Mouse (Mus musculus) right cerebral cortex, adult 2 months (tissue): ENCODE results near the gene Shank3.

Source experiments
- DNase-seq, 2 experiments: peaks; one replicate each; pipeline ENCODE4 v3.0.0; 2021 to 2022; ENCODE audit warnings: low spot score in 2 of 2

Shank3 gene

DNA sequence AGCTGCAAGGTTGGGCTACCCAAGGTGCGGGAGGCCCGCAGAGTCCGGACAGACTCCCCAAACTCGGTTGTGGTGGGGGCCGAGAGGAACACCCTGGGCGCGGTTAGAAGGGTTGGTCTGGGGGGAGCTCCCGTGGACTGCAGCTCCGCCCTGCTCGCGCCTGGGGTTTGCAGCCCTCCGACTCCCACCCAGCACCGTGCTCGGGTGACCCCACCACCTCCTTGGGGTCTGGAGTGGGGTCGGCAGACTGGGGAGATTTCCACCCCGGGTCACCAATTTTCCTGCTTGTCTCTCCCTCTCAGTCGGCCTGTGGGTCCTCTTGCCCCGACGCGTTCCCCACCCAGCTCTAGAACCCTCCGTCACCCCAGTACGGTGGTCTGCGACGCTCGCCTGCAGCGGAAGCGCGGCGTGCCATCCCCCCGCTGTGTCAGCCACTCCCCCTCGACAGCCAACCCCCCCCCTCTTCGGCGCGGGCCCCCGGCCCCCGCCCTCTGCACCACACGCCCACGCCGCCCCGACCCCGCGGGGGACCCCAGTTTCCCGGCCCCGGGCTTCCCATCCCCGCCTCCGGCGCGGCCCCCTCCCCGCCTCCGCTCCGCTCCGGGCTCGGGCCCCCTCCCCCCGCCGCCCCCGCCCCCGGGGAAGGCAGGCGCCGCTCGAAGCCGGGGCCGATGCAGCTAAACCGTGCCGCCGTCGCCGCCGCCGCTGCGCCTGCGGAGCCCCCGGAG, at the start of gene Shank3:
Gene Shank3, plus strand, starts transcription at position 663 of the 728 bp plus-strand sequence.
- no peak for DNase-seq

DNA sequence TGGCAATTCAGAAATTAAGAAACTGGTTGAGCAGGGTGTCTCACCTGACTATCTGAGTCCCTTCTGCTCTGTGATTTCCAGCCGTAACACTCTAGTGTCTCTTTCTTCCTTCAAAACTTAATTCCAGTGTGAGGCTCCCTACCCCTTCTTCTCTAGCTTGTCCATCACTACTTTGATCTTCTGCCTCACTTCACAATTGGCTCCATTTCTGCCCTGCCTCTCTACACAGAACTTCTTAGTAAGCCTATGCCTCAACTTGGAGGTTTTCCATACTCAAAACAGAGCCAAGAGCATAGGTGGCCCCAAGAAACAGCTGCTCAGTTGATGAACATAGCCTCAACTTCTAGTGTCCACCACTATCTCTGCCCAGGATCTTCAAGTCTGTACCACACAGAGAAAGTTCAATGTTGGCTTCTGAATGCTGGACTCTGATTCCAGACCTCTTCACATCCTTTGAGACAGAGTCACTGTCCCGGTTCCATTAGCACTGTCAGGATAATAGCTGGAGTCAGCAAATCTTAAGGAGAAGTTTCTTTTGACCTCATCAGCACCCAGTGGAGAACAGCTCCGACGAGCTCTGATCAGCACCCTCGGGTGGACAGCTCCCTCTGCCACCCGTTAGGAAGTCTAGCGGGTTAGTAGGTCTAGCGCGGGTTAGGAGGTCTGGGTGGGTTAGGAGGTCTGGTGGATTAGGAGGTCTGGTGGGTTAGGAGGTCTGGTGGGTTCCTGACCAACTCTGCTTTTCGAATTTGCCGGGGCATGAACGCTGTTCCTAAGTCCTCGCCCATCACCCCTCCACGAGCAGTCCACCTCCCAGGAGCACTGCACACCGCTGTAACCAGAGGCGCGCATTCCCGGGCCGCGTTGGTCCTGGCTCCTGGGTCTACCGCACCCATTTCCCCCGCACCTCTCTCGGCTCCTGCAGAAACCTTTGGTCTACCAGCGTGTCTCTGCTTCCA, 46.2 kb upstream of the Shank3 start:
- DNase-seq: peak in 1 of 2 experiments; percentile 57

DNA sequence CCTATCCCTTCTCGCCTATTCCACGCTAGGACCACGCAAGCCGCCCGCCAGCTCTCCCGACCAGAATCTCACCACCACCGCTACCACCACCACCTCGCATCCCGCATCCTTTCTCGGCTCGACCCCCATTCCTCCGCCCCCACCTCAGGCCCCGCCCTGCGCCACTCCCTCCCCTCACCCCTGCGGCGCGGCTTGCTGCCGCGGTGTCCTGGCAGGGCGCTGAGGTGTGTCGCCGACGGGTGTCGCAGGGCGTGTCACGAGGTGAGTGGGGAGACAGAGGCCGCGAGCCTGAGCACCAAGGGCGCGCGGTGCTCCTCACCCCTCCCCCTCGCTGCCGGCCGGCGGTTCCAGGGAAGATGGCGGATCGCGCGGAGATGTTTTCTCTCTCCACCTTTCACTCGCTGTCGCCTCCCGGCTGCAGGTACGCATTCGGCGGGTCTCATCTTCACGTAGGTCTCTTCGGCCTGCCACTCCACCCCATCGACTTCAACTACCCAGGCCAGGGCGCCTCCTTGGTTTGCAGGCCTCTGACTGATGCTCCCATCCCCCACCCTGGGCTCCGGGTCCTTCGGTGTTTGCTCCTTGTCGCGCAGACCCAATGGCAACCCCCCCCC, 45.5 kb upstream of the Shank3 start, which contains the start of gene Mapk8ip2:
Gene Mapk8ip2, plus strand, starts transcription at position 49 of the 614 bp plus-strand sequence.
- peak; percentile 64 to 65 for DNase-seq

DNA sequence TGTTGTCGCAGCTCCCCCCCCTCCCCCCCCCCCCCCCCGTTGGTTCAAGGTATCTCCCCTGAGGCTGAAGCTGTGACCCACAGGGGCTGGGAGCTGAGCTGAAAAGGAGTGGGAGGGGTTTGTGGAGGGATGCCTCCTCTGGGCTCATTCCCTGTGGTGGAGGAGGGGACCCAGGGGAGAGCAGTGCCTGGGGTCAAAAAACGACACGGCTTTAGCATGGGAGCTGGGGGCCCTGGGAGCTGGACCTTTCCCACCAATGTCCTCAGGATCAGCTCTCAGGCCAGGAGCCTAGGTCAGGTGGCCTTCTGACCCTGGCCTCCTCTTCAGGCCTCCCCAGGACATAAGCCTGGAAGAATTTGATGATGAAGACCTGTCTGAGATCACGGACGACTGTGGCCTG, 44.6 kb upstream of the Shank3 start:
- DNase-seq: no peak

DNA sequence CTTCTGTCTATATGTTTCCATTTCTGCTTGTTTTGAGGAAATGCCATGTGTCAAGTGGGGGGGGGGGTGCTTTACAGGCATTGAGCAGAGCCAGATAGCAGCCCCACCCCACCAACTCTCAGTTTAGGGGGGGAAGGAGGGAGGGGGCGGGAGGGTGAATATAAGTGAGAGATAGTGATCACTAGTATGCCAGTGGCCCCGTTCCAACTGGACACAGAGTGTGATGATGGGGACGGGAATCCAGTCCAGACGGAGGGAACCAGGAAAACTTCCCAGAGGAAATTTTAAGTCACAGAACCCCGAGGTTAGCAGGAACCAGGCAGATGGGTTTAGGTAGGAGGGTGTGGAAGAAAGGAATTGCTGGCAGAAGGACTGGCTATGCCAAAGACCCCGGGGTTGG, 43.8 kb upstream of the Shank3 start:
- no peak for DNase-seq

DNA sequence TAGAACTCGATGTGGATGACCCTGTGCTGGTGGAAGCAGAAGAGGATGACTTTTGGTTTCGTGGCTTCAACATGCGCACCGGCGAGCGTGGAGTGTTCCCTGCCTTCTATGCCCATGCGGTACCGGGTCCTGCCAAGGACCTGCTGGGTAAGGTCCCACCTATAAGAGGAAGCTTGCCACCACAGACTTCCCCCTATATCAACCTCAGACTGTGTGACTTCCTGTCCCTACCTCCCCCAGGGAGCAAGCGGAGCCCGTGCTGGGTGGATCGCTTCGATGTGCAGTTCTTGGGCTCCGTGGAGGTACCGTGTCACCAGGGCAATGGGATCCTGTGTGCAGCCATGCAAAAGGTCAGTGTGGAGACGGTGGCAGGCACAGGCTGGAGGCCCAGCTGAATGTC, 40.5 kb upstream of the Shank3 start:
- no peak for DNase-seq

DNA sequence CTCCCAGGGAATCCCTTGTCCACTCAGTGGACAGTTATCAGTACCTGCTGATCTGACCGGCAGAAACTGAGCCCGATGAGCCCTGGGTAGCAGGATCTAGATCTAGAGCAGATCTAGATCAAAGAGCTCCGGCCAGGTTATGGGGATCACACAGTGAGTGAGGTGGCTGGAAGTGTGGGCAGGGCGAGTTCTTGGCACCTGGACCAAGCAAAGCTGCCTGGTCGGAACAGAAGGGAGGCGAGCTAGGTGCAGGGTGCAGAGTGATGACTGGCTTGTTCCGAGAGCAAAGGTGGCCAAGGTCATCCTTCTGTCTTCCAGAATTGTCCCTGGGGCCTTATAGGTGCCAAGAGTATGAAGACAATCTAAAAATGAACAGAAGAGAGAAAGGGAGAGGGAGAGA, 39.6 kb upstream of the Shank3 start:
- no peak for DNase-seq

DNA sequence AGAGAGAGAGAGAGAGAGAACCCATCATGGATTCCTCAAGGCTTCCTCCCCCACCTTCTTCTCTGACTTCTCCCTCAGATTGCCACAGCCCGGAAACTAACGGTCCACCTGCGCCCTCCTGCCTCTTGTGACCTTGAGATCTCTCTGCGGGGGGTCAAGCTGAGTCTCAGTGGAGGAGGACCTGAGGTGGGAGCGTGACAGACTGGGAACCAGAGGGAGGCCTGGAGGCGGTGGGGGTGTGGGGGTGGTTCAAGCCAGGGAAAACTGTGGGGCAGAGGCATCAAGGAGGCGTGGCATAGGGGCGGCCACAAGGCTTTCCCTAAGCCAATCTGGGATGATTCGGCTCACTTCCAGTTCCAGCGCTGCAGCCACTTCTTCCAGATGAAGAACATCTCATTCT, 39.1 kb upstream of the Shank3 start:
- DNase-seq: no peak

DNA sequence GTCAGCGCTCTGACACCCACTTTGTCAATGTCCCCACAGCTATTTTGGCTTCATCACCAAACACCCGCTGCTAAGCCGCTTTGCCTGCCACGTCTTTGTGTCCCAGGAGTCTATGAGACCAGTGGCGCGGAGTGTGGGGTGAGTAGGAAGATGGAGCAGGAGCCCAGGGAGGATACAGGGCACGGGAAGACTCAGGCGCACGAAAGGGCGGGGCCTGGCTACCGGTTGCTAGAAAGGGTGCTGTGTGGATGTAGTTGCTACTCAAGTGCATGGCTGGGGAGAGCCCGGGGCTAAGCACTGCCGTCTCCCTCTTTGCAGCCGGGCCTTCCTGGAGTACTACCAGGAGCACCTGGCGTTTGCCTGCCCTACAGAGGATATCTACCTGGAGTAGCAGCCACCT, 38.1 kb upstream of the Shank3 start:
- DNase-seq: no peak

DNA sequence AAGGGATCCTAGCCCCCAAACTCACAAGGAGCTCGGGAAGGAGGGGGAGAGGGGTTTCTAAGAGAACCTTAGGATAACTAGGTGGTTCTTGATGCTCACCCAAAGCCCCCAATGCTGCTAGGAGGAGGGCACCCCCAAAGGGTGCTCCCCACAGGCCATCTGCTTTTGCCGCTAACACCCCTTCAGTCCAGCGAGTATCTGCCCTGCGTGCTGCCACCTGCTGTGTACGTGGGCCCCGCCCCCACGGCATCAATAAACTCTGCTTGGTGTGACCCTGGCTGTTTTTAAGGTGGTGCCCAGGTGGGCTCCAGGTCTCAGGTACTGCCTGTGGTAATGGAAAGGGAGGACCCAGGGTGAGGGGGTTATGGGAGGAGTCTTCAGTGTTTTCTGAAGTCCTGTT, 37.2 kb upstream of the Shank3 start:
- no peak for DNase-seq

DNA sequence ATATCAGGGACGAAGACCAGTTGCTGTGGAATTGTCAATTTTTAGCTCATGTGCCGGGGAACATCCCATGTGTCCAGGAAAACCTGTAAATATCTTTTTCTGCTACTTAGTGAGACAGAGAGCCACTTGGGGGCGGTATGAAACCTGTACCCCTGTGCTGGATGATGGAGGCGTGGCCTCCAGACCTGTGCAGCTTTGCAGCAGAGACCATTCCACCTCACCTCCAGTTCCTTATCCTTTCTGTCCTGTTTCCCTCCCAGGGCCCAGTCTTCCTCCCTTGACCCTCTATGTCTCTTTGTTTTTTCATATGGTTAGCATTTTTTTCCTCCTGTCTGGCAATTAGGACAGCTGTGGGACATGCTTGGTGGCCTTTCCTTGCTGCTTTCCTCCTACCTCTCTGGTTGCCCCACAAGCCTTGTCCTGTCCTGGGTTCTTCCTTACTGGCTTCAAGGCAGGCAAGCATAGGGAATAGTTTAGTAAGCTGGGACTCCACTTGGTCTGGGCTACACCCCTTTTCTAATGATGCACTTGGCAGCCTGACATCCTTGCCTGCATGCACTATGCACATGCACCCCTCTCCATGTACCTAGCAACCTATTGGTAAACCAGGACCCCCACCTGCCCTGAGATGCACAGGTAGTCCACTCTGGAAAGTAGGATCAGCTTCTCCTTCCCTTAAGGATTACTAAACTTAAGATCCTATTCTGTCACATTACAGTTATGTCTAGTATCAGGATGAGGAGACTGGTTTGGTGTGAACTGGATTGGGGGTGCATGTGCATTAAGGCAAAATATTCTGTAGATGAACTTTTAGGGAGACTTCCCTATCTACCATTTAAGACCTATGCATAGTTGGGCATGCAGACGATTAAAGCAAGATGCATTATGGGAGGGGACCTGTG, 35.8 kb upstream of the Shank3 start:
- DNase-seq: no peak

DNA sequence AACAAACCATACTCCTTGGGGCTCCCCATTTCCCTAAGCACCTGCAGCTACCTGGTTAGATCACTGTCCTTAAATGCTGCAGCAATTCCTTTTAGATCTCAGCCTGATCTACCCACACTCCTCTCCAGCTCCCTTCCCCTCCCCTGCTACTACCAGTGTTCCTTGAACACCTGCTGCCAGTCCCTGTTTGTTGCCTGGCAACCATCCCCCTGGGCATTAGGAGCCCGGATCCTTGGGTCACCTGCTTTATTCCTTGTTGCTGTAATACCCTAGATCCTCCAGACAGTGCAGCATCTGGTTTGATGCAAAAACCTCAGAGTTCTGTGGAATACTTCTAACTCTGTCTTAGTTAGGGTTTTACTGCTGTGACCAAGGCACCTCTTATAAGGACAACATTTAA, 34.4 kb upstream of the Shank3 start:
- DNase-seq: no peak

DNA sequence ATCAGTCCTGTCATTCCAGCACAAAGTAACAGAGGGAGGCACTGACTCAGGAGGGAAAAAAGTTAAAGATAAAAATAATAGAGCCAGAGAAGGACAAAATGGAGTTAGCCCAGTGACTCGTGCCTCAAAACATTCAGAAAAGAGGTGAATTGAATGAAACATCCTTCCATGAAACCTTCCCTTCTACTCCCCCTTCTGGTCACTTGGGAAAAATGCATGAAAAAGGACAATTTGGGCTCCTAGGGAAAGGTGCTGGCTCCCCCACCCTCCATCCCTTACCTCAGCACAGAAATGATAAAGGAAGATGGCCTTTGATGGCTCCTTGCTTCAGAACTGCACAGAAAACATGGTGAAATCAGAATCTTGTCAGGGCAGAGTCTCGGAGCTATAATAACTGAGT, 30.8 kb upstream of the Shank3 start:
- no peak for DNase-seq

DNA sequence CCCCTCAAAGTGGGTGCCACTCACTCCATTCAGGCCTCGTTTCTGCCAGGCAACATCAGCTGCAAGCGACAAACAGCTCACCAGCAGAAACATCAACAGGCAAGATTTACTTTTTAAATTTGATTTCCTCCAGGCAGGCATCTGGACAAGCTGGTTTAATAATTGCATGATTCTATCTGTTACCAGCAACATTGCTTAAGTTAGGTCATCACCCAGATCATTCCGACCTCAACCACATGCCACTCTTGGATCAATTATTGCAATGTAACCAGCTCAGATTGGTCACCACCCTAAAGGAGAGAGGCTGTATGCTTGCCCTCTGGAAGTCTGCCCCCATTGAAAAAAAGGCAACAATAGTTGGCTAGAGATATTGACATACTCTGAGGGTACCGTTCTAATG, 27.9 kb upstream of the Shank3 start:
- no peak for DNase-seq

DNA sequence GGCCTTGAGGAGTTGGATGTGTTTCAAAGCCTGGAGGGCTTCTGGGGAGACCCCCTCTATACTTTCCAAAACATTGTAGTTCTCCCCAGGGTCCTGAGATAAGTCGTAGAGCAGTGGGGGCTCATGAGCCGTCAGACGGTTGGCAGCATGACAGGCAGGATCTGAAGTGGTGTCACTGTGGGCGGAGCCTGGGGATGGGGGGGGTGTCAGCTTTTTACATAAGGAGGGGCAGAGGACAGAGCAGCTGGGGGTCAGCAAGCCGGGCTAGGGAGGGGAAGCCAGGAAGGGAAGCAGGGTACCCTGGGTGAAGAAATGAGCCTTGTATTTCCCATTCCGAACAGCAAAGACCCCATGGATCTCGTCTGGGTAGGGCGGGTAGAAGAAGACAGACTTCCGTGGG, 26.1 kb upstream of the Shank3 start:
- DNase-seq: no peak

DNA sequence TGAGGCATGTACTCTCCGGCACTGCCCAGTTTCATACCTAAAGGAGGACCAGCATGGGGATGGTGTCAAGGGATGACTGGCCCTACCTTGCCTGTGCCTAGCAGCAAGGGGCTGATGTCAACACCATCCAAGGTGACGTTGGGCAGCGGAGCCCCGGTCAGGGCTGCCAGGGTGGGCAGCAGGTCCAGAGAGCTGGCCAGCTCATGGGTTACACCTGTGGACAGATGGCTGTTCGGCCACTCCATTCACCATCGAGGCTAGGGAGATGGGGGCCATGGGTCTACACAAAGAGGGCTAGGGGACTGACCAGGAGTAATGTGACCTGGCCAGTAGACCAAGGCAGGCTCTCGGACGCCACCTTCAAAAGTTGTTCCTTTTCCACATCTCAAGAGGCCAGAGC, 25.5 kb upstream of the Shank3 start:
- no peak for DNase-seq

DNA sequence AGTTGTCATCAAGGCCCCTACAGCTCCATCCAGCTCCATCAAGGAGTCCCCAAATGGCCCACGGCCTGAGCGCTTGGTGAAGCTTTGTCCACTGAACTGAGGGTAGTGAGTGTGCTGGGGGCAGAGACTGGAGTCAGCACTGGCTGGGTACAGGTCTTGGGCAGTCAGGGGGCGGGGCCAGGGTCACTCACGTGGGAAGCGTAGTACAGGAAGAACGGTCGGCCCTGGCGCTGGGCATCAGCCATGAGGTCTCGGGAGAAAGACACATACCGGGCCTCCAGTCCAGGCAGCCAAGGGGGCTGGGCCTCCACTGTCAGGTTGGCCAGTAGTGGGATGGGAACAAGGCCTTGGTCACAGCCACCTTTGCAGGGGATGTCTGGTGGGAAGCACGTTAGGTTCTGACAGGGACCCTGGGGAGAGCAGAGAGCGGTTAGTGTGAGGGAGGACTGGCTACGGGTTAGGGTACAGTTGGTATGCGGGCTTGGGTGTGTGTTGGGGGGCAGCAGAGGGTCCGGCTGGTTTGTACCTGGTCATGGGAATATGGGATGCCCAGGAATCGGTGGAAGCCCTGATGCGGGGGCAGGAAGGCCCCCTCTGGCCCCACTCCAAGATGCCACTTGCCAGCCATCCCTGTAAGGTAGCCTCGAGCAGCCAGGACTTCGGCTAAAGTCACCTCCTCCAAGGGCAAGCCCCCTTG, 24.7 kb upstream of the Shank3 start:
- no peak for DNase-seq

DNA sequence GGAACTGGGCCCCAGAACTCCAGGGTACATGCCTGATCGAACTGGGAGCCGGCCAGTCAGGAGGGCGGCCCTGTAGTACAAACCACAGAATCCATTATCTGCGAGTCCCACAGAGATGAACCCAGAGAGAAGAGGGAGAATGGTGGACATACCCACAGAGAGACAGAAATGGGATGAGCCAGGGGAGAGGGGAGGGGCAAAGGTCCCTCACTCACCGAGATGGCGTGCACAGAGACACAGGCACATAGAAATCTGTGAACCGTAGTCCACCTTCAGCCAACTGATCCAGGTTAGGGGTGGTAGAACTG, 24.2 kb upstream of the Shank3 start:
- no peak for DNase-seq

DNA sequence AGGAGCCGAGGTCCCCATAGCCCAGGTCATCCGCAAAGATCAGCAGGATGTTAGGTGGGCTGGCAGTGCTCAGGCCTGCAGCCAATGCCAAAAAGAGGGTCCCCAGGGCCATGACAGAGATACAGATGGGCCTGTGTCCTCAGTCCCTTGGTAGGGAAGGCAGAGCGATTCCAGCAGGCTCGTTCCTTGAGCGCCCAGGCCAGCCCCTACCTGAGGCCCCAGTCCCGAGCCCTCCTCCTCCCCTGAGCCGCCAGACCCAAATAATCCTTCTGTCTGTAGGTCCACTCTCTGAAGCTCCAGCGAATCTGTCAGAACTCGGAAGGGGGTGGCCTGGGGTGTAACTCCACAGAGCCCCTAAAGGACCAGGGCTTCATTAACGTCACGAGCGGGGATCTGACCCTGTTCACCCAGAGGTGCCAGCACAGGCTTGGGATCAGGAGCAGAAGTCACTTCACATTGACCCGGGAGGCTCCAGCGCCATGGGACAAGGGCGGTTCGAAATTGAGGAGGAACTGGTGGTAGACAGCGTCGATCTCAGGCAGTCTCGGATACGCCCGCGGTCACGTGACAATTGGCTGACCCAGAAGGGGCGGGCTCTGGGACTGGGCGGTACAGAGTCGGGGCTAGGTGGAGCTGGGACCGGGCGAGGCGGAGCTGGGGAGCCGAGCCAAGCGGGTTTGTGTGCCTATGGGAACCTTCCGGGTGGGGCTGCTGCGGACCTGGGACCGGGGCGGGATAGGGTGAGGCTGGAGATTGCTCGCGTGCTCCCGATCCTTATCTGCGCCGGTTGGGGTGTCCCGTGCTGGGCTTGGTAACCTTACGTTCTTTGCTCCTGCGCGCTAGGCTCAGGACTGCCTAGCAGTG, 23.6 kb upstream of the Shank3 start:
- peak; percentile 92 to 93 for DNase-seq

DNA sequence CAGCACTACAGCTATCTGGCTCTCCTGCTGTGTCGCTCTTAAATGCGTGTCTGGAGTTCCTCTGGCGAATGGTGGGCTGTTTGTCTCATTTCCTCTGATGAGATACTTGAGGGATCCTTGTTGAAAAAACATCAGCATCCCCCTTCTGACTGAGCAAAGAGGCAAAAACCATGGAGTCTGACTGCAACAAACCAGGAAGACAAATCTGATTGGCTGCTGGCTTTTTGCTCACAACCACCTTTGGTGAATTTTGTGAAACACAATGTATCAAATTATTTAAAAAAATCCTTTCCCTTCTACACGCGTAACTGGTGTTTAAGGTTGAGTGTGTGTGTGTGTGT, 23.0 kb upstream of the Shank3 start:
- no peak for DNase-seq
